Mouse (Mus musculus): ENCODE measurements at regions not wholly inside any gene's neighbourhood (a gene's known extent, or its start where the extent isn't known, plus 50 kb on each side); places are given as distances from the start of the nearest gene placed in this dataset.

GRCm38 (mm10) chr14:105630867-105631680 is 265.5 kb downstream of the Spry2 start:
- no peaks in the 10 kb centered on the region for H3K27me3 ChIP-seq (ENCODE audit: control insufficient read depth, insufficient read depth, low read length)
- 91% methylated on average over 9 of the region's 9 CpGs for WGBS
- H3K27ac ChIP-seq (replicated peaks in 1 of 2; ENCODE audit: control insufficient read depth in 1 of 2, insufficient read depth in 1 of 2, low read depth in 2 of 2, low read length in 2 of 2): no peak overlapping the region
- H3K4me3 ChIP-seq (ENCODE audit: control insufficient read depth in 1 of 2, insufficient read depth in 1 of 2, low read depth in 1 of 2, low read length in 2 of 2): no peak overlapping the region
- H3K4me1 ChIP-seq (ENCODE audit: control insufficient read depth in 2 of 2, insufficient read depth in 2 of 2, low read length in 2 of 2): no peaks in the 10 kb centered on the region
- no peaks in the 10 kb centered on the region for H3K9me3 ChIP-seq (ENCODE audit: control insufficient read depth, low read length)
- no peak overlapping the region for H3K4me2 ChIP-seq (ENCODE audit: low read length)
- H3K36me3 ChIP-seq (ENCODE audit: control insufficient read depth, insufficient read depth, low read length): no peaks in the 10 kb centered on the region
- no peak for ATAC-seq (ENCODE audit: insufficient number of reproducible peaks, insufficient read depth, low FRiP score, low read depth)
- H3K9ac ChIP-seq (ENCODE audit: low read length): no peak overlapping the region

- no peak overlapping the region for H3K4me2 ChIP-seq (ENCODE audit: low read length)
- H3K27ac ChIP-seq (replicated peaks in 1 of 2; ENCODE audit: control insufficient read depth in 1 of 2, insufficient read depth in 1 of 2, low read depth in 2 of 2, low read length in 2 of 2): no peak overlapping the region
- H3K9ac ChIP-seq (ENCODE audit: low read length): no peak overlapping the region
- no peak overlapping the region for H3K4me3 ChIP-seq (ENCODE audit: control insufficient read depth in 1 of 2, insufficient read depth in 1 of 2, low read depth in 1 of 2, low read length in 2 of 2)
- WGBS: 88% methylated on average over 5 of the region's 5 CpGs
- peaks cover under 1 to 2% of the 10 kb centered on the region in 2 experiments; a peak in 3 of 4 replicates for H3K4me1 ChIP-seq (ENCODE audit: control insufficient read depth in 2 of 2, insufficient read depth in 2 of 2, low read length in 2 of 2)
- no peak for ATAC-seq (ENCODE audit: insufficient number of reproducible peaks, insufficient read depth, low FRiP score, low read depth)
- H3K36me3 ChIP-seq (ENCODE audit: control insufficient read depth, insufficient read depth, low read length): no peaks in the 10 kb centered on the region
- no peaks in the 10 kb centered on the region for H3K27me3 ChIP-seq (ENCODE audit: control insufficient read depth, insufficient read depth, low read length)
- no peaks in the 10 kb centered on the region for H3K9me3 ChIP-seq (ENCODE audit: control insufficient read depth, low read length)
Observed at GRCm38 (mm10) chr14:105630444-105630843, 266.2 kb downstream of the Spry2 start.

GRCm38 (mm10) chr14:105628673-105629072 is 267.9 kb downstream of the Spry2 start:
- Histone ChIP-seq H3K4me1 (ENCODE audit: control insufficient read depth in 2 of 2, insufficient read depth in 2 of 2, low read length in 2 of 2) (peaks cover 2 to 8% of the 10 kb centered on the region in 2 experiments; a peak in 3 of 4 replicates), H3K4me3 (ENCODE audit: control insufficient read depth in 1 of 2, insufficient read depth in 1 of 2, low read depth in 1 of 2, low read length in 2 of 2) (no peak overlapping the region), H3K27ac (replicated peaks in 1 of 2; ENCODE audit: control insufficient read depth in 1 of 2, insufficient read depth in 1 of 2, low read depth in 2 of 2, low read length in 2 of 2) (no peak overlapping the region), H3K27me3 (ENCODE audit: control insufficient read depth, insufficient read depth, low read length) (no peaks in the 10 kb centered on the region), H3K36me3 (ENCODE audit: control insufficient read depth, insufficient read depth, low read length) (no peaks in the 10 kb centered on the region), H3K9ac (ENCODE audit: low read length) (no peak overlapping the region), H3K9me3 (ENCODE audit: control insufficient read depth, low read length) (no peaks in the 10 kb centered on the region), H3K4me2 (ENCODE audit: low read length) (no peak overlapping the region)
- WGBS: 81% methylated on average over 3 of the region's 3 CpGs
- no peak for ATAC-seq (ENCODE audit: insufficient number of reproducible peaks, insufficient read depth, low FRiP score, low read depth)

- no peaks in the 10 kb centered on the region for H3K27me3 ChIP-seq (ENCODE audit: control insufficient read depth, insufficient read depth, low read length)
- no peaks in the 10 kb centered on the region for H3K9me3 ChIP-seq (ENCODE audit: control insufficient read depth, low read length)
- no peaks in the 10 kb centered on the region for H3K36me3 ChIP-seq (ENCODE audit: control insufficient read depth, insufficient read depth, low read length)
- no peak overlapping the region for H3K9ac ChIP-seq (ENCODE audit: low read length)
- no peak overlapping the region for H3K27ac ChIP-seq (replicated peaks in 1 of 2; ENCODE audit: control insufficient read depth in 1 of 2, insufficient read depth in 1 of 2, low read depth in 2 of 2, low read length in 2 of 2)
- no peak for ATAC-seq (ENCODE audit: insufficient number of reproducible peaks, insufficient read depth, low FRiP score, low read depth)
- no peak overlapping the region for H3K4me2 ChIP-seq (ENCODE audit: low read length)
- H3K4me3 ChIP-seq (ENCODE audit: control insufficient read depth in 1 of 2, insufficient read depth in 1 of 2, low read depth in 1 of 2, low read length in 2 of 2): no peak overlapping the region
- 76% methylated on average over 7 of the region's 7 CpGs for WGBS
- H3K4me1 ChIP-seq (ENCODE audit: control insufficient read depth in 2 of 2, insufficient read depth in 2 of 2, low read length in 2 of 2): peaks cover 7 to 8% of the 10 kb centered on the region in 2 experiments
Observed at GRCm38 (mm10) chr14:105624387-105624786, 272.2 kb downstream of the Spry2 start.

- H3K9me3 ChIP-seq (ENCODE audit: control insufficient read depth, low read length): no peaks in the 10 kb centered on the region
- WGBS: 91% methylated on average over 5 of the region's 5 CpGs
- ATAC-seq (ENCODE audit: insufficient number of reproducible peaks, insufficient read depth, low FRiP score, low read depth): no peak
- H3K27ac ChIP-seq (replicated peaks in 1 of 2; ENCODE audit: control insufficient read depth in 1 of 2, insufficient read depth in 1 of 2, low read depth in 2 of 2, low read length in 2 of 2): no peak overlapping the region
- H3K9ac ChIP-seq (ENCODE audit: low read length): no peak overlapping the region
- H3K4me3 ChIP-seq (ENCODE audit: control insufficient read depth in 1 of 2, insufficient read depth in 1 of 2, low read depth in 1 of 2, low read length in 2 of 2): no peak overlapping the region
- H3K36me3 ChIP-seq (ENCODE audit: control insufficient read depth, insufficient read depth, low read length): no peaks in the 10 kb centered on the region
- H3K4me1 ChIP-seq (ENCODE audit: control insufficient read depth in 2 of 2, insufficient read depth in 2 of 2, low read length in 2 of 2): peaks cover 8% of the 10 kb centered on the region in 2 experiments
- no peaks in the 10 kb centered on the region for H3K27me3 ChIP-seq (ENCODE audit: control insufficient read depth, insufficient read depth, low read length)
- no peak overlapping the region for H3K4me2 ChIP-seq (ENCODE audit: low read length)
Observed at GRCm38 (mm10) chr14:105622166-105622565, 274.5 kb downstream of the Spry2 start.

- no peak for ATAC-seq (ENCODE audit: insufficient number of reproducible peaks, insufficient read depth, low FRiP score, low read depth)
- H3K4me2 ChIP-seq (ENCODE audit: low read length): no peak overlapping the region
- WGBS: 44% methylated on average over 6 of the region's 6 CpGs
- H3K27me3 ChIP-seq (ENCODE audit: control insufficient read depth, insufficient read depth, low read length): no peaks in the 10 kb centered on the region
- H3K9me3 ChIP-seq (ENCODE audit: control insufficient read depth, low read length): no peaks in the 10 kb centered on the region
- H3K4me1 ChIP-seq (ENCODE audit: control insufficient read depth in 2 of 2, insufficient read depth in 2 of 2, low read length in 2 of 2): peaks cover 8% of the 10 kb centered on the region in 2 experiments
- no peak overlapping the region for H3K4me3 ChIP-seq (ENCODE audit: control insufficient read depth in 1 of 2, insufficient read depth in 1 of 2, low read depth in 1 of 2, low read length in 2 of 2)
- no peak overlapping the region for H3K9ac ChIP-seq (ENCODE audit: low read length)
- H3K27ac ChIP-seq (replicated peaks in 1 of 2; ENCODE audit: control insufficient read depth in 1 of 2, insufficient read depth in 1 of 2, low read depth in 2 of 2, low read length in 2 of 2): no peak overlapping the region
- H3K36me3 ChIP-seq (ENCODE audit: control insufficient read depth, insufficient read depth, low read length): no peaks in the 10 kb centered on the region
Observed at GRCm38 (mm10) chr14:105621124-105621523, 275.5 kb downstream of the Spry2 start.

- no peak overlapping the region for H3K4me3 ChIP-seq (ENCODE audit: control insufficient read depth in 1 of 2, insufficient read depth in 1 of 2, low read depth in 1 of 2, low read length in 2 of 2)
- H3K4me1 ChIP-seq (ENCODE audit: control insufficient read depth in 2 of 2, insufficient read depth in 2 of 2, low read length in 2 of 2): peaks cover 8 to 10% of the 10 kb centered on the region in 2 experiments; a peak in 3 of 4 replicates
- H3K27ac ChIP-seq (replicated peaks in 1 of 2; ENCODE audit: control insufficient read depth in 1 of 2, insufficient read depth in 1 of 2, low read depth in 2 of 2, low read length in 2 of 2): 0 out of 4 replicates have a peak overlapping the region, but pooled peaks of 1 of the 2 experiments have one; percentile 22
- H3K27me3 ChIP-seq (ENCODE audit: control insufficient read depth, insufficient read depth, low read length): no peaks in the 10 kb centered on the region
- H3K36me3 ChIP-seq (ENCODE audit: control insufficient read depth, insufficient read depth, low read length): no peaks in the 10 kb centered on the region
- 63% methylated on average over 8 of the region's 8 CpGs for WGBS
- no peak overlapping the region for H3K4me2 ChIP-seq (ENCODE audit: low read length)
- ATAC-seq (ENCODE audit: insufficient number of reproducible peaks, insufficient read depth, low FRiP score, low read depth): no peak
- H3K9me3 ChIP-seq (ENCODE audit: control insufficient read depth, low read length): no peaks in the 10 kb centered on the region
- H3K9ac ChIP-seq (ENCODE audit: low read length): no peak overlapping the region
Observed at GRCm38 (mm10) chr14:105619449-105619848, 277.2 kb downstream of the Spry2 start.

Data from heart, embryonic 14.5 days (tissue).